25 mouse cellular contexts compared by ENCODE assay signal in genomic region chr6:90767874-90768273, GRCm38 (mm10).
A peak's percentile ranks its signal among the peaks of the same experiment; 100 is the strongest.
DNase-seq lines count a peak whose midpoint lies in the region; ATAC-seq and TF ChIP-seq lines count a peak whose summit lies in the region.
"Had no signal": no experiment of that assay in that cellular context is flagged by ENCODE, and none has a peak within 500 bp of the region (broad histone marks: within the 10 kb centered on the region; RNA-seq: fewer than 3 reads in every experiment).

No protein-coding gene starts in this region.

- H3K9ac ChIP-seq in hindbrain, embryonic 12.5 days, result no peak overlapping the region
- H3K9ac ChIP-seq: embryonic facial prominence, embryonic 12.5 days; forebrain, embryonic 12.5 days had no signal

- H3K27me3 ChIP-seq in Patski (no peaks in the 10 kb centered on the region), myocyte (ENCODE audit: control insufficient read depth, insufficient read depth, insufficient read length) (no peaks in the 10 kb centered on the region)
- no peaks in the 10 kb centered on the region for H3K27me3 ChIP-seq in hindbrain, embryonic 12.5 days
- H3K27me3 ChIP-seq: CH12.LX; embryonic facial prominence, embryonic 12.5 days; forebrain, embryonic 12.5 days had no signal

- H3K27ac ChIP-seq in gastrocnemius, adult 2 months, result peak overlapping the region; percentile 50; the same call in 1 of the 2 replicates
- H3K27ac ChIP-seq in hindbrain, embryonic 12.5 days, result no peak overlapping the region
- H3K27ac ChIP-seq: embryonic facial prominence, embryonic 10.5 days; embryonic facial prominence, embryonic 12.5 days; forebrain, embryonic 10.5 days; forebrain, embryonic 12.5 days had no signal

- H3K9me3 ChIP-seq in hindbrain, embryonic 12.5 days (replicated peaks), result no peaks in the 10 kb centered on the region
- H3K9me3 ChIP-seq: embryonic facial prominence, embryonic 10.5 days; embryonic facial prominence, embryonic 12.5 days; forebrain, embryonic 10.5 days; forebrain, embryonic 12.5 days; G1E had no signal

- H3K79me2 ChIP-seq in myocyte (ENCODE audit: control insufficient read depth, insufficient read depth), result peaks cover 10% of the 10 kb centered on the region

- no peak for DNase-seq in gastrocnemius, adult 2 months
- no peak for DNase-seq in gastrocnemius, postnatal 10 days
- DNase-seq in Muller cell, postnatal 12 days (ENCODE audit: inconsistent ontology term), result peak; percentile 30
- no peak for DNase-seq in Patski (ENCODE audit: low read depth, low spot score)
- DNase-seq in cerebellum, adult 9-11 months, result no peak
- DNase-seq in cerebellum, adult 18-20 months, result no peak
- DNase-seq: adrenal gland, adult 2 months; adrenal gland, postnatal 10 days; adrenal gland, postnatal 25 days; B cell, adult 2 months; cerebellum, adult 11 months; cerebellum, adult 8-10 months; cerebellum, postnatal 10 days; cerebellum, postnatal 25 days had no signal

- H3ac ChIP-seq in myocyte (ENCODE audit: control insufficient read depth, insufficient read length), result no peak overlapping the region

- WGBS in hindbrain, embryonic 12.5 days, result 89% methylated on average over 1 of the region's 1 CpGs

- ATAC-seq in Patski, result peak; percentile 76
- ATAC-seq in hindbrain, embryonic 12.5 days (ENCODE audit: low FRiP score), result no peak
- ATAC-seq: CD4-positive, CD25-positive, alpha-beta regulatory T cell, adult 4 months; forebrain, embryonic 14.5 days; forebrain, embryonic 16.5 days had no signal

- peak overlapping the region; percentile 9 for H3K4me2 ChIP-seq in myocyte (ENCODE audit: low read depth)
- H3K4me2 ChIP-seq in hindbrain, embryonic 12.5 days (replicated peaks), result no peak overlapping the region
- H3K4me2 ChIP-seq: embryonic facial prominence, embryonic 12.5 days; forebrain, embryonic 12.5 days had no signal

- in situ Hi-C loops in Patski (cut with MboI; ENCODE audit: low pct_unique_long_range_greater_than_20kb), result no loop called here

- TF ChIP-seq POLR2A in myocyte (IDR thresholded peaks at IDR 0.05; ENCODE audit: insufficient read length, low read depth), result no peak

- no peaks in the 10 kb centered on the region for H3K36me3 ChIP-seq in myocyte (ENCODE audit: control insufficient read depth, insufficient read depth)
- peaks cover 7% of the 10 kb centered on the region; the same call in 1 of the 2 replicates for H3K36me3 ChIP-seq in hindbrain, embryonic 12.5 days
- H3K36me3 ChIP-seq: embryonic facial prominence, embryonic 10.5 days; embryonic facial prominence, embryonic 12.5 days; G1E had no signal

- TF ChIP-seq CTCF in gastrocnemius, adult 2 months (IDR thresholded peaks at IDR 0.05), result no peak
- no peak for TF ChIP-seq CTCF in Patski (IDR thresholded peaks at IDR 0.05)

- peaks cover 31% of the 10 kb centered on the region for H3K4me1 ChIP-seq in hindbrain, embryonic 12.5 days

- CTCF ChIA-PET in Patski (lab: Charles Lee), result interaction anchor here (0.9 kb wide), 1 partner anchor 51 kb away, joined by 3 read pairs; no protein-coding TSS in a partner anchor

- POLR2A ChIA-PET in Patski (lab: Charles Lee), result interaction anchor here (1.5 kb wide), 1 partner anchor 392 kb away, joined by 3 read pairs; no protein-coding TSS in a partner anchor

- intact Hi-C loops in gastrocnemius, adult 2 months (cut with DNase I), result no loop called here

- no peak overlapping the region for H3K4me3 ChIP-seq in gastrocnemius, adult 2 months
- H3K4me3 ChIP-seq in myocyte, result no peak overlapping the region
- no peak overlapping the region for H3K4me3 ChIP-seq in hindbrain, embryonic 12.5 days
- H3K4me3 ChIP-seq: embryonic facial prominence, embryonic 10.5 days; embryonic facial prominence, embryonic 12.5 days; forebrain, embryonic 10.5 days; forebrain, embryonic 12.5 days had no signal

TF ChIP-seq in myocyte, 11 proteins besides CTCF, POLR2A, EP300 and RAD21:
- TF ChIP-seq USF1 (IDR thresholded peaks at IDR 0.05; ENCODE audit: low read depth) (no peak), POLR2AphosphoS2 (IDR thresholded peaks at IDR 0.05; ENCODE audit: insufficient read length, low read depth) (no peak), SRF (IDR thresholded peaks at IDR 0.05; ENCODE audit: control insufficient read depth, insufficient read length, low read depth) (no peak), REST (IDR thresholded peaks at IDR 0.05; ENCODE audit: insufficient read depth, insufficient read length) (no peak), MYOG (IDR thresholded peaks at IDR 0.05; ENCODE audit: control insufficient read depth in 1 of 3, insufficient read depth in 1 of 3, insufficient read length in 2 of 3, low read depth in 2 of 3) (no peak), CEBPB (IDR thresholded peaks at IDR 0.05; ENCODE audit: insufficient read depth, poor library complexity, severe bottlenecking) (no peak), E2F4 (IDR thresholded peaks at IDR 0.05; ENCODE audit: insufficient read depth) (no peak), MYOD1 (IDR thresholded peaks at IDR 0.05; ENCODE audit: control insufficient read depth in 1 of 3, insufficient read length in 2 of 3, low read depth in 2 of 3) (no peak), MAX (IDR thresholded peaks at IDR 0.05; ENCODE audit: low read depth) (no peak), TCF12 (IDR thresholded peaks at IDR 0.05; ENCODE audit: insufficient read depth, poor library complexity, severe bottlenecking) (no peak), TCF3 (IDR thresholded peaks at IDR 0.05; ENCODE audit: insufficient read length, low read depth) (no peak)
